Mouse (Mus musculus) cortical plate, adult 2 months (tissue): ENCODE data around the gene Hoxb5.

Experiments
- CTCF ChIP-seq: fragments of 200-500 bp; IDR thresholded peaks from 2 replicates; pipeline ENCODE4 v1.5.1; 2011; ENCODE audit warnings: mild to moderate bottlenecking, control low read depth, low read length; ENCODE audit not compliant: insufficient read depth; ENCODE audit errors: extremely low read depth
- POLR2A ChIP-seq: fragments of 200-500 bp; IDR thresholded peaks from 2 replicates; pipeline ENCODE4 v1.6.1; 2011; ENCODE audit warnings: mild to moderate bottlenecking, low read length, control low read depth; ENCODE audit not compliant: insufficient read depth; ENCODE audit errors: extremely low read depth

DNA sequence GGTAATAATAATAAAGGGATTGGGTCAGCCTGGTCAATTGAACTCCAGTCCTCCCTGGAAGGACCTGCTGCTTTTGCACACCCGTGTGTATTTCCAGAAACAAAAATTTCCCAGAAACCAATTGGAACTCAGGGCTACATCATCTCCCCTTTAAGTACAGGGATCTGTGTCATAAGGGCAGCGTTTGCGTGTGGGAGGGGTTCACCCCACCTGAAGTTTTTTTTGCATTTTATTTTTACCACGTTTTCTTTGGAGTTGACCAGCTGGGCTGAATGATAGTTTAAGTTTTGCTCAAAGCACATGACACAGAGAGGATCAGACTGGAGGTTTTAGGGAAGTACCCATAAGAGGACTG lies 39.4 kb downstream of the Hoxb5 start:
- TF ChIP-seq CTCF (no peak), POLR2A (no peak)
